Mouse (Mus musculus) urinary bladder, adult 2 months (tissue): Measurements from ENCODE around the gene Il12a. TPM values are rescaled to one million over a fixed set of nuclear protein-coding genes. Genes with fewer than 3 reads are reported as not detected.
"Not testable (repeated sequence)": the region's sequence is repeated elsewhere in the genome, so short reads cannot be mapped to it uniquely, and the experiment has no call there.

Source experiments
- DNase-seq: peaks from one replicate; pipeline ENCODE4 v3.0.0; 2022; ENCODE audit warnings: low spot score
- polyA plus RNA-seq: library from polyadenylated mRNA; depleted of rRNA; stranded (reverse); fragments of >200 nt; gene quantifications from 2 replicates; pipeline ENCODE4 v1.2.3, GENCODE M21; 2012

Il12a gene
- polyA plus RNA-seq, 1 experiment, result 0.18 TPM

DNA sequence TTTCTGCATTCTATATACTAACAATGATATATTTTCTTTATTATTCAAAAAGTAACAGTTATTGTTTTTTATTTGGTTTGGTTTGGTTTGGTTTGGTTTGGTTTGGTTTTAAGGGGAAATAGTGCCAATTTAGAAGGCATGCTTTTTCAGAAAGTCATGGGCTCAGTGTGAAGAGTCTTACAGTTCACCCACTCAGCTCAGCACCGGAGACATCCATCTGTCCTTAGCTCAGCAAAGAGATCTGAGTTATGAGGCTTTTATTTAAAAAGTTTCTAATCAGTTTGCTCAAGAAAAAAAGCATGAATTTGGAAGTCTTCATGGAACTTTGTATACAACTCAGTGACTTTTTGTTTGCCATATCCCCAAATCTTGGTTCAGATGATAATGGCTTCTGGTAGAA lies 6.2 kb upstream of the Il12a start:
- no peak for DNase-seq

DNA sequence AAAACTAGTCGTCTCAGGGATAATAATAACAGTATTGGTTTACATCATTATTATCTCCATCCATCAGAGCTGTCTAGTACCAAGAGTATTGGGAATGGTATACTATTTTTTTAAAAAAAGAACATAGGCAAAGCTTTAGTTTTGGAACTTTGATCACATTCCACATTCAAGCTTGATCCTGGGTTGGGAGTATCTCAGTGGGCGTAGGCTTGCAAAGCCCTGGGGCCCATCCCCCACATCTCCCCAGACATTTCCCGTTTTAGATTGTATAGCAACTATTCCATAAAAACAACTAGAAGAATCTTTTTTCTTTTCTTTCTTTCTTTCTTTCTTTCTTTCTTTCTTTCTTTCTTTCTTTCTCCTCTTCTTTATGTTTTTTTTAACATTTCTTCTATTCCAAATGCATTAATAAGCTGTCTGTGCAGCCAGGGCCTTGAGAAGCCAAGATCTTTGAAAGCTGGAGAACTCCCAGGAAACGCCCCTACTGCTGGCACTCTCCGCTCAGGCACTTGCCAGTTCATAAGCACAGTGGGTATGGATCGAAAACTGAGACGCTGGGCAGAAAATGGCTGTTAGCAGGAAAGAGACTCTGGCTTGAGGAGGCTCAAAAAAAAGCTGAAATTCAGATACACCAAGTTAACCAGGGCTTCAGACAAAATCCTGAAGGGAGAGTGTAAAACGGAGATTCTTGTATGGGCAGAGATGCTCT lies 3.4 kb upstream of the Il12a start:
- DNase-seq, result no peak

DNA sequence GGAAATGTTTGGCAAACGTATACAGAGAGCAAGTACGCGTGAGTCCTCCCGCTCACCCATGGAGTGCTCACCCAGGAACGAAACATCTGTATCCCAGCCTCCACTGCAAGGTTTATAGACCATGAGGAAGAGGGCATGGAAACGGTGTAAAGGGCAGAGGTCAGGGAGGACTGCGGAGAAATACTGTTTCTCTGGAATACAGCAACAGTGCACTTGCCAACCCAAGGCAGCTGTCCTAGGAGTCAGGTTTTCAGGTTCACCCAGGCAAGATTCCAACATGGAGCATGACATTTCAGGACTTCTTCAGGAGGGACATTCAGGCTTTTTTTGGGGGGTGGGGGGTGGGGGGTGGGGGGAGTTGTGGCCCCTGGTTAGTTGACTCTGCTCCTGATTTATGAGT lies 1.1 kb upstream of the Il12a start:
- DNase-seq, result no peak

DNA sequence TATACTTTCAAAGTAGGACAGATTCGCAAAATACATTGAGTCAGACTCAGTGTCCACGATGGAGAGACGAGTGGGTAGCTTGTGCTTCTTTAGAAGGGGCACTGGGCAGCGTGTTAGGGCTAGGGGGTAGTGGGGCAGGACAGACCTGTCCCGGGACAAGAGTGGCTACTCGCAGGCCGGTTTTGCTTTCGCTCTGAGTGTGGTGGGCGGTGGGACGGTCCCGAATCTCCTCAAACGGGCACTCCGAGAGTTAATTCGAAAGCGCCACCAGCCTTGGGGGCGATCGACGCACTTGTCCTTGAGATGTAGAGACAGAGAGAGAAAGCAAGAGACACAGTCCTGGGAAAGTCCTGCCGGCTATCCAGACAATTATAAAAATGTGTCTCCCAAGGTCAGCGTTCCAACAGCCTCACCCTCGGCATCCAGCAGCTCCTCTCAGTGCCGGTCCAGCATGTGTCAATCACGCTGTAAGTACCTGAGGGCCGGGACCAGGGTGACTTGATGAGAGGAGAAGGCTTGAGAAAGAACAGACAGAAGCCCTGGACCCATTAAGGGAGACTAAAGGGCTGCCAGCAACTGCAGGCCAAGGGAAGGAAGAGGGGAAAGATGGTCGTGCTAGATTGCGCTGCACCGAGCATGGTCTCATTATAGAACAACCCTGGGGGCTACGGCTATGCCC lies 795 bp downstream of the Il12a start:
- no peak for DNase-seq

DNA sequence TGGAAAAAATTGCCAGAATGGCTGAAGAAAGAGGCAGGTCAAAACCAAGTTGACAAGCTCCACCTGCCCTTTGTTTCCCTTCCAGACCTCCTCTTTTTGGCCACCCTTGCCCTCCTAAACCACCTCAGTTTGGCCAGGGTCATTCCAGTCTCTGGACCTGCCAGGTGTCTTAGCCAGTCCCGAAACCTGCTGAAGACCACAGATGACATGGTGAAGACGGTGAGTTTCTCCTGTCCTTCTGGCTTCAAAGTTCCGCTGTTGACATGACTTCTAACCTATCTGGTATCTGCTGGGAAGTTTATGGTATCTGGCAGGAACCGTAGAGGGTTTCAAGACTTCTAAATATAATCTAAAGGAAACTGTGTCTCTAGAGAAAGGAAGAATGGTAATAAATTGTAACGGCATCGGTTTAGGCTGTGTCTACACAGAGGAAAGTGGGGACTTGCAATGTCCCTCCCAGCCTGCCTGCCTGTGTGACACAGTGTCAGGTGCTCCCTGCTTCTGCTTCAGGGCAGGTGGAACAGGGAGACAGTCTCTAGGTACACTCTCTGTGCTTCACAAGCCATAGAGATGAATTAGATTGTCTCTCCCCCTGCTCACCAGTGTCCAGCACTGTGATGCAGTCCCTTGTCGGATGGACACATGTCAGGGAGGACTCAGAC lies 1.6 kb downstream of the Il12a start:
- DNase-seq, result no peak

DNA sequence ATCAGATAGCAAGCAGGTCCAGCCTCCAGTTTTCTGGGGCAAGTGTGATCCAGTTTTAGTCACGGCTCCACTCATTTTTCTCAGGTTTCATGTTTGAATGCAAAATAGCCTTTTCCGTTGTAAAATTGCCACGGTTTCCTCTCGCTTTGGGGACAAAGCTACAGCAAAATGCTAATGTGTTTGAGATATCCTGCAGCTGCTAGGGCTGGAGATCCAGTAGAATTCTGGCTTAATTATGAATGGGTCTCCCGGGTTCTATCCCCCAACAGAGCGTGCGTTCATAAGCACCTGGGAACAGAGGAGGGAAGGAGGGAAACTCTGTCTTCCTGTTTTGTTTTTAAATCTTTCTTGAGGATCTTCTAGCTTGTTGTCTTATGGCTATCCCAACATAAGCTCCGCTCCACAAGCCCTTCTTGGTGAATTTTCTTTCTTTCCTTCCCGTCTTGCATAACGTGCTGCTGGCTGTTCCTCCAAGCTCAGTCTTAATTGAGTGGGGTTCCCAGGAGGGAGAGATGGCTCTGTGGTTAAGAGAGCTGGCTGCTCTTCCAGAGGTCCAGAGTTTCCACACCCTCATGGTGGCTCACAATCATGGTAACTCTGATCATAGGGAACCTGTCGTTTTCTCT lies 2.3 kb downstream of the Il12a start:
- no peak for DNase-seq

DNA sequence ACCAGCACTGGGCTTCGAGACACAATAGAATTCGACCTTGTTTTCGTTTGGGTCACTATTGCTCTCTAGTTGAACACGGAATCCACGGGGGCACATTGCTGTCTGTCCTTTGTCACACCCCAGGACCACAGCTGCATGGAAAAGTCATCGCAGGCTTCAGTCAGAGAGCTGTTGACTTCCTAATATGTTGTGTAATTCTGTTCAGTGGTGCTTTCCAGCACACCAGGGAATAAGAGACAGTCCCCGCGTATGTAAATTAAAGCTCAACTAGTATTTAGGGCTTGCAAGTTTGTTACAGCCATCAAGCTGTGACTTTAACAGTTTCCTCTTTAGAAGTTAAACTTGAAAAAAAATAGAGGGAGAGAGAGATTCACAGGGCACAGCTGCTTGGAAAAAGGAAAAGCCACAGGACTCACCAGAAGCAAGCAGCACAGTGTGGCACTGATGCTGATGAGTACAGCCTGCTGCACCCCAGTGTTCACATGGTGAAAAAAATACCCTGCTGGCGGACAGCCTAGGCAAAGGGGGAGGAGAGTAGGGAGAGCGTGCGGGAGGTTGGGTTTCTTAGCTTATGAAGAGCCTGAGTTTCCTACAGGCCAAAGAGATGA lies 3.1 kb downstream of the Il12a start:
- DNase-seq, result no peak

DNA sequence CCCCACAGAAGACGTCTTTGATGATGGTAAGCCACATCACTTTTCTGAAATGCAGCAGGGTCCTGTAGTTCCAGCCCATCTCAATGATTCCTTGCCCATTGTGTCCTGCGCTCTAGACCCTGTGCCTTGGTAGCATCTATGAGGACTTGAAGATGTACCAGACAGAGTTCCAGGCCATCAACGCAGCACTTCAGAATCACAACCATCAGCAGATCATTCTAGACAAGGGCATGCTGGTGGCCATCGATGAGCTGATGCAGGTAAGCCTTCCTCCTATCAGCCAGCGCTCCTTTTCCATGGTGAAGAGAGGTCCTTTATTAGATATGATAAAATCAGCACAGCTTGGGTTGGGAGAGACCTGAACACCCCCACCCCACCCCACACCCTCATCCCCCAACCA lies 4.9 kb downstream of the Il12a start:
- DNase-seq, result no peak

DNA sequence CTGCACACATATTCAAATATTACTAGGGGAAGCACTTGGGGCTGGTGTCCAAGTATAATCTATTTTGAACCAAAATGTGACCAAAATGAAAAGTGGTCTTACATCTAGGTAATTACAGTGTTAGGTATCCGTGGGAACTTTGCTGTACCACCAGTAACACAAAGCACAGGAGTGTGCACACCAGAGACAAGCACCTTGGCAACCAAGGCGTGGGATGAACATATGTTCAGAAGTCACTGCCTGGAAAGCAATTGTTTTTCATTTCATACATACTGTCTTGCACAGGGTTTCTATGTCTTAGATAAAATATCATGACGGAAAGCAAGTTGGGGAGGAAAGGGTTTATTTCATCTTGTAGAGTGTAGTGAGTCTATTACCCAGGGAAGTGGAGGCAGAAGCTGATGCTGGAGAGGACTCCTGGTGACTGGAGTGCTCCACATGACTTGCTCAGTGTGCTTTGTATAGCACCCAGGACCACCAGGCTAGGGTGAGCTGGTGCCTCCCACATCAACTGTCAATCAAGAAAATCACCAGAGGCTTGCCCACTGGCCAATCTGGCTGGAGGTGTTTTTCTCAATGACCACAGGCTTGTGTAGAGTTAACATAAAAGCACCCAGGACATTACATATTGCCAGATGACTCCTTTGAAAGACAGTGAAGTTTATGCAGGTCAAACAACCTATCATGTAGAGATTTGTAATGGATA lies 6.2 kb downstream of the Il12a start:
- DNase-seq, result no peak

DNA sequence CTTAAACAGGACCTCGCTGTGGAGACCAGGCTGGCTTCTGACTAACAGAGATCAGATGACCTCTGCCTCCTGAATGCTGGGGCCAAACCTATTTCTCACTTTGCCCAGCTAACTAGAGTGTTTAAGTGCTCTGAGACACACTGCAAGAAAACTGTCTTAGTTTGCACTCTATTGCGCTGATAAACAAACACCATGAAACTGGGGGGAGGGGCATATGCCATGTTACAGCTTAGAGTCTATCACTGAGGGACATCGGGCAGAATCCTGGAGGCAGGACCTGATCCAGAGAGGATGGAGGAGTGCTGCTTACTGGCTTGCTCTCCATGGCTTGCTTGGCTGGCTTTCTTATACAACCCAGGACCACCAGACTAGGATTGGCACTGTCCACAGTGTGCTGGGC lies 8.2 kb downstream of the Il12a start:
- DNase-seq, result no peak

DNA sequence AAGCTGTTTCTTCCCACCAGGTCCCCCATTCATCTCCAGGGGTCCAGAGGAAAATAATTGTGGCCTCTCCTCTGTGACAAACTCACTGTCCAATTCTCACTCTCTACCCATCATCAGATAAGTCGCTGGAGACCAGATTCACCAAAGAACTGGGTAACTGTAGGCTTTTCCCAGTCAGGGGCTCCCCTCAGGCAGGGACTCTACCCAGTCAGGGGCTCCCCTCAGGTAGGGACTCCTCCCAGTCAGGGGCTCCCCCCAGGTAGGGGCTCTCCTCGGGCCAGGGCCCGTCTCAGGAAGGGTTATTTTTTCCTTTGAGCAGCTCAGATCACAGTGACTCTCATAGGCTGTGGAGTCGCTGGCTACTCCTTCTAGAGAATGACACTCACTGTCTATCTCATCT lies 9.6 kb downstream of the Il12a start:
- no peak for DNase-seq

DNA sequence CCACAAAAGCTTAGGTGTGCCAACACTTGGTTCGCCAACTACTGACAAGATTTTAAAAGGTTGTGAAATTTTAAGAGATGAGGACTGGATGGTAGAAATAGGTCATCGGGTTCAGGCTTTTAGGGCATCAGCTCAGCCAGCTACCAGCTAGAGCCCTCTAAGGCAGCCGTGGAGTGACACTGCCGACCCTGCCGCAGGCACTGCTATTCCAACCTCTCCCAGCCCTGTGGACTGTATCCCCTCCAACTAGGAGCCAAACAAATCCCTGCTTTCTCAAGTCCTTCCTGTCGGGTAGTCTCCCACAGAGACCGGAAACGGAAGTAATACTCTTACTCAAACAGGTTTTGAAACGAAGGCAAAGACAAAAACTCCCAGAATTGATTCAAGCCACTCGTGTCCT lies 15.9 kb downstream of the Il12a start:
- no peak for DNase-seq

DNA sequence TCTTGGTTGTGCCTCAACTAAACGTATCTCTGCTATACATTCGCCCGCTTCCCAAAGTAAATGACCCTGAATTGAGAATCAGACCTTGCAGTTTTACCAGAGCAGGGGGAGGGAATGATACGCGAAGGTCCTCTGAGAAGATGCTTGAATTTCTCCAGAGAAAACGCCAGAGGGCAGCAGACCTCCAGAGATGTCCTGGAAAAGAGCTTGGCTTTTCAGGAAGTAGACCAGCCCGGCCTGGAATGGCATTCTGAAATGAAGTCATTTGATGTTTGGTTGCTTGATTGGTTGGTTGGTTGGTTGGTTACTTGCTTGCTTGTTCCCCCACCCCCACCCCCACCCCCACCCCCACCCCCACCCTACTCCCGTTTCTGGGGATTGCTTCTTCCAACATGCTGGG lies 17.8 kb downstream of the Il12a start:
- no peak for DNase-seq

DNA sequence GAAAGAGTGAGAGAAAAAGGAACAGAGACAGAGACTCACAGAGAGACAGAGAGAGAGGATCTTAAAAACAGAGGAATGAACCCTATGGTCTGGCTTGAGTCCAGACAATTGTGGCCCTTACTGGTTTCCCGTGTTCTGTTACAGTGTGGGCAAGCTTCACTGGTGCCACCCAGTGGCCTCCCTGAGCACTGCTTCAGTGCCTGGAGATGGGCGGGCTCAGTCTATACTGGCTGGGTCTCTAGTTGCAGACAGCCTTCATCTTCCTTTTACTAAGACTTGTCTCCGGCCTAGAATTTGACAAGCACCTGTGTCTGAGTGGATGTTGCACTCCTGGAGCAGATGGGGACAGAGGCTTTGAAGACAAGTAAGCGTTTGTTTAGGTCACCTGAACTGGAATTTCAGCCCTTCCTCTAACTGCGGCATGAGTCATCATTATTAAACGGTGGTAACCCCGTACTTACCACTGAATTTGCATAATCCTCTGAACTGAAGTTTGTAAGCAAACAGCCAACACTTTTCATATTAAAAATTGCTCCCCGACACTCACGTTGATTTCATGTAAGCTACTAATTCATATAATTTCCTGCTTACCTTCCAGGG lies 18.9 kb downstream of the Il12a start:
- DNase-seq, result peak; percentile 52

DNA sequence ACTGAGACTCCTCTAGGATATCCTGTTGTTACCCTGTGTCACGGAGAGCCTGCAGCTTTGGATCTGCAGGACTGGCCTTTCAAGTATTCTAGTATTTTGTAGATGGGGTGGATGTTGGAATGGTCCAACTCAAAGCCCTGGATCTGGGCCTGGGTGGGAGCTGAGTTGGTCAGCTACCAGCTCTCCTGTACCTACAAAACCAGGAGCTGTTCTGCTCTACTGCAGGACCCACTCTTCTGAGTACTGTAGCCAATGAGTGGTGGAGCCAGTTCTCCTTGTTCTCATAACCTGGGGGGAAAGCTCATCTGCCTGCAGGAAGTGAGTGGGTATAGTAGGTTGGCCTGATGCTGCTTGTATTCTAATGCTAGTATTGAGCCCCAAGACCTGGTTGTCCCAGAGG lies 20.0 kb downstream of the Il12a start:
- no peak for DNase-seq

DNA sequence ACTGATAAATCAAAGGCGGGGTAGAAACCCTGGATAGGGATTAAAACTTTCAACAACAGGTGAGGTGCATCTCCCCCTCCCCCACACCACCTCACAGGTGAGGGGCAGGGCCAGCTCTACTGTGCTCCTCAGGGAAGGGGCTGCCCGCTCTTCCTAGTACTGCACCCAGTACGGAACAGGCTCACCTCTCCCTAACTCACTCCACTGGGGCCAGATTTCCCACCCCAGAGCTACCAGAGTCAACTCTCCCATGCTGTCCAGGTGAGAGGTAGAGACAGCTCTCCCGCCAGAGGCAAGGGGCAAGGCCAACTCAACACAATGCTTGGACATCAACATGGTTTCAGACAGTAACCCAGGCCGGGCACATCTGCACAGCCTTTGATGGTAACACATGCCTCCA lies 21.1 kb downstream of the Il12a start:
- DNase-seq, result no peak

DNA sequence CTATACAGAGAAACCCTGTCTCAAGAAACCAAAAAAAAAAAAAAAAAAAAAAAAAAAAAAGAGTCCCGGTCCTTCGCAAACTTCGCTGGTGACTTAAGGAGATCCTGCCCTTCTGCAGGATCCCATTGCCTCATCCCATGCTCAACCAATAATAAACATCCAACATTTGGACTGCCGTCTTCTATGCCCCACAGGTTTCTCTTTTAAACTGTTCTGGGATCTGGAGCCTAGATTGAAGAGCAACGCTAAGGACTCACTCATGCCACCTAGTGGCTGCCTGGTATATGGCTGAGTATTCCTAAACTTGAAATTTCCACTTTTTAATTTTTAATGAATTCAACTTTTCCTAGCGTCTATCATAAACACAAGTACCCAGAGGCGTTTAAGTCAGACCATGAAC lies 23.1 kb downstream of the Il12a start:
- no peak for DNase-seq

DNA sequence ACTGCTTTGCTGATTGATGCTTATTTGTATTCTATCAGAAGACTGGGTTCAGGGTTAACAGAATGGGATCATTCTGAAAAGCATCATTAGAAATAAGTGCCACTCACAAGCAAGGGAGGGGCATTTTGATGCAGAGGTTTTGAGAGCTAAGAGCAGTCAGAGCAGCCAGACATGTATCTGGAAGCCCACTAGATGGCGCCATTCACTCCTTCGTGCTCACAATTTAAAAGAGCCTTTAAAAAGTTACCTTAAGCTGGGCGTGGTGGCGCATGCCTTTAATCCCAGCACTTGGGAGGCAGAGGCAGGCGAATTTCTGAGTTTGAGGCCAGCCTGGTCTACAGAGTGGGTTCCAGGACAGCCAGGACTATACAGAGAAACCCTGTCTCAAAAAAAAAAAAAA lies 26.9 kb downstream of the Il12a start:
- DNase-seq, result not testable (repeated sequence)

DNA sequence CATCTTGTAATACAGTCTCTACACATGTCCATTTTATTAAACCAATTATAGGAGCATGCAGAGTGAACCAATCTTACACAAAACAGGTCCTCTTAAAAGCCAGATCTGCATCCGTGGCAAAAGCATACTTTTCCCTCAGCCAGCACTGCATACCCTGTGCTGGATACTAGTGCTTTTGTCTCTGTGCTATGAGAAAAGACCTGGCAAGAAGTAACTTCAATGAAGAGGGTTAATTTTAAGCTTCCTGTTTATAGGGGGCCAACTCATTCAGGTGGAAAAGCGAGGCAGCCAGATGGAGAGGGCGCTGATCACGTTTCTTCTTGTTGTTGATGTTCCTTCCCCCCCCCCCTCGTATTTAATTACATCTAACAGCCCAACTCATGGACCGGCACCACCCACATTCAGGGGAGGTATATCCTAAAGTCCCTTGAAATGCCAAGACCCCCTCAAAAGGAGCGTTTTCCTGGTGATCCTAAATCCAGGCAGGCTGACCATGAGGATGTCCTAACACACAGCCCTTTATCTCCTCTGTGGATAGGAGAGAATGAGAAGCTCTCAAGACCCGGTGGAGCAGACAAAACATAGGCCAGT lies 28.9 kb downstream of the Il12a start:
- no peak for DNase-seq

DNA sequence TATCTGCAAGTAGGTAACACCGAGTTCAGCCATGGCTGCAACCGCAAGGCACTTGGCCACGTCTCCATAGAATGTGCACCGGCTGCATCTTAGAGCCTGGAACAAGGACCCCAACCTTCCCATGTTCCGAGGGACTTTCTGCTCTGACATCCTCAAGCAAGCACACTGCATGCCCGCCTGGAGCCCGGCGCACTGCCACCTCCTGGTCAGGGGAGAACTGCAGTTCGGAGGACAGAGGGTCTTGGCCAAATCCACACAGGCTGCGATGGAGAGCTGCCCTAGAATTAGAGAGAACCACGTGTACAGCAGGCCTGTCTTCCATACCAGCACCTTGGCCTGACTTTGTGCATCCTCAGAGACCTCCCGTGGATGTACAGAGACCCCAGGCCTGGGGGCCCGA lies 29.8 kb downstream of the Il12a start:
- no peak for DNase-seq

DNA sequence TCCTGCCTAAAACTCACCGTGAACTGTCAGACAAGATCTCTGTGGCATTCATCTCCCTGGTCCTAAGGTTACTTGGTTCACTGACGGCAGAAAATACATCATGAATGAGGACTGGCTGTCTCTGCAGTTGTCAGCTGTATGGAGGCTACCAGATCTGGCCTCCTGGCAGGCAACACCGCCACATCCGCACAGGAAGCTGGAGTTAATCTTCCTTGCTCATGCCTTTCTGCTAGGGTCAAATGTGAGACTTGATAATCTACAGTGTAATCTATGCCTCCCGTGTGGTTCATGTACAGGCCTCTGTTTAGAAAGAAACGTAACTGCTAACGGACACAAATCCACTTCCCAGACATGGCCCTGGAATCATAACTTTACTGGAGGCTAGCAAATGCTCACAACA lies 51.5 kb downstream of the Il12a start:
- DNase-seq, result no peak
